Mouse (Mus musculus): ENCODE results near the gene Slc16a8. TPM values are rescaled to one million over a fixed set of nuclear protein-coding genes. Genes with fewer than 3 reads are reported as not detected.
"Not testable (repeated sequence)": the region's sequence is repeated elsewhere in the genome, so short reads cannot be mapped to it uniquely, and the experiment has no call there.

Gene Slc16a8
- polyA plus RNA-seq, 1 experiment from 2014 or later = 0.28 TPM

GRCm38 (mm10) chr15:79243234-79244042, 11.1 kb downstream of the Slc16a8 start:
- no peaks in the 10 kb centered on the region for H3K9me3 ChIP-seq (ENCODE audit: control insufficient read depth, low read length)
- H3K27me3 ChIP-seq (ENCODE audit: control insufficient read depth, insufficient read depth, low read length) = no peaks in the 10 kb centered on the region
- peaks cover 83% of the 10 kb centered on the region for H3K36me3 ChIP-seq (ENCODE audit: control insufficient read depth, insufficient read depth, low read length)
- no peak overlapping the region for H3K4me2 ChIP-seq (ENCODE audit: low read length)
- H3K9ac ChIP-seq (replicated peaks; ENCODE audit: low read length) = no peak overlapping the region; the same call in 1 of the 2 replicates
- ATAC-seq (ENCODE audit: low FRiP score, low TSS enrichment) = peak; percentile 92
- no peak overlapping the region for H3K27ac ChIP-seq (replicated peaks; ENCODE audit: low read depth, low read length)
- WGBS = 22% methylated on average over 10 of the region's 10 CpGs
- H3K4me3 ChIP-seq (replicated peaks; ENCODE audit: low read depth, low read length) = no peak overlapping the region
- H3K4me1 ChIP-seq (ENCODE audit: control insufficient read depth, insufficient read depth, low read length) = 0 out of 2 replicates have a peak, but pooled peaks cover 3% of the 10 kb centered on the region
- peak; percentile 96 for DNase-seq

- H3K36me3 ChIP-seq (ENCODE audit: control insufficient read depth, insufficient read depth, low read length) = peaks cover 83% of the 10 kb centered on the region
- no peaks in the 10 kb centered on the region for H3K27me3 ChIP-seq (ENCODE audit: control insufficient read depth, insufficient read depth, low read length)
- no peak overlapping the region for H3K27ac ChIP-seq (replicated peaks; ENCODE audit: low read depth, low read length)
- ATAC-seq (ENCODE audit: low FRiP score, low TSS enrichment) (peak; percentile 6; the same call in 1 of the 2 replicates), DNase-seq (no peak)
- no peak overlapping the region for H3K9ac ChIP-seq (replicated peaks; ENCODE audit: low read length)
- H3K4me3 ChIP-seq (replicated peaks; ENCODE audit: low read depth, low read length) = no peak overlapping the region
- 73% methylated on average over 13 of the region's 13 CpGs for WGBS
- H3K4me2 ChIP-seq (ENCODE audit: low read length) = no peak overlapping the region
- H3K4me1 ChIP-seq (ENCODE audit: control insufficient read depth, insufficient read depth, low read length) = 0 out of 2 replicates have a peak, but pooled peaks cover 3% of the 10 kb centered on the region
- no peaks in the 10 kb centered on the region for H3K9me3 ChIP-seq (ENCODE audit: control insufficient read depth, low read length)
These were observed 11.9 kb downstream of the Slc16a8 start for GRCm38 (mm10) chr15:79242574-79243233.

- H3K4me2 ChIP-seq (ENCODE audit: low read length) = no peak overlapping the region
- no peak overlapping the region for H3K4me3 ChIP-seq (replicated peaks; ENCODE audit: low read depth, low read length)
- no peaks in the 10 kb centered on the region for H3K9me3 ChIP-seq (ENCODE audit: control insufficient read depth, low read length)
- H3K36me3 ChIP-seq (ENCODE audit: control insufficient read depth, insufficient read depth, low read length) = peaks cover 77% of the 10 kb centered on the region
- no peaks in the 10 kb centered on the region for H3K4me1 ChIP-seq (ENCODE audit: control insufficient read depth, insufficient read depth, low read length)
- DNase-seq (no peak), ATAC-seq (ENCODE audit: low FRiP score, low TSS enrichment) (no peak)
- no peak overlapping the region for H3K27ac ChIP-seq (replicated peaks; ENCODE audit: low read depth, low read length)
- H3K9ac ChIP-seq (replicated peaks; ENCODE audit: low read length) = no peak overlapping the region
- H3K27me3 ChIP-seq (ENCODE audit: control insufficient read depth, insufficient read depth, low read length) = no peaks in the 10 kb centered on the region
- 73% methylated on average over 6 of the region's 6 CpGs for WGBS
These were observed 16.5 kb downstream of the Slc16a8 start for GRCm38 (mm10) chr15:79238036-79238435.

- 84% methylated on average over 9 of the region's 9 CpGs for WGBS
- Histone ChIP-seq H3K4me1 (ENCODE audit: control insufficient read depth, insufficient read depth, low read length) (no peaks in the 10 kb centered on the region), H3K4me2 (ENCODE audit: low read length) (no peak overlapping the region), H3K9me3 (ENCODE audit: control insufficient read depth, low read length) (no peaks in the 10 kb centered on the region), H3K27me3 (ENCODE audit: control insufficient read depth, insufficient read depth, low read length) (no peaks in the 10 kb centered on the region), H3K4me3 (replicated peaks; ENCODE audit: low read depth, low read length) (no peak overlapping the region), H3K36me3 (ENCODE audit: control insufficient read depth, insufficient read depth, low read length) (peaks cover 77% of the 10 kb centered on the region), H3K9ac (replicated peaks; ENCODE audit: low read length) (no peak overlapping the region), H3K27ac (replicated peaks; ENCODE audit: low read depth, low read length) (no peak overlapping the region)
- DNase-seq (no peak), ATAC-seq (ENCODE audit: low FRiP score, low TSS enrichment) (no peak)
These were observed 19.3 kb downstream of the Slc16a8 start for GRCm38 (mm10) chr15:79235268-79235667.

- H3K36me3 ChIP-seq (ENCODE audit: control insufficient read depth, insufficient read depth, low read length) = peaks cover 23% of the 10 kb centered on the region
- WGBS = 1% methylated on average over 51 of the region's 51 CpGs
- H3K9ac ChIP-seq (replicated peaks; ENCODE audit: low read length) = peak within 1 kb of the TSS; percentile 93
- H3K4me2 ChIP-seq (ENCODE audit: low read length) = peak within 1 kb of the TSS; percentile 97
- ATAC-seq (ENCODE audit: low FRiP score, low TSS enrichment) = peak; percentile 91
- H3K4me1 ChIP-seq (ENCODE audit: control insufficient read depth, insufficient read depth, low read length) = peaks cover 18% of the 10 kb centered on the region
- no peaks in the 10 kb centered on the region for H3K9me3 ChIP-seq (ENCODE audit: control insufficient read depth, low read length)
- DNase-seq = peak; percentile 95
- H3K4me3 ChIP-seq (replicated peaks; ENCODE audit: low read depth, low read length) = peak within 1 kb of the TSS; percentile 85
- H3K27ac ChIP-seq (replicated peaks; ENCODE audit: low read depth, low read length) = peak within 1 kb of the TSS; percentile 98
- H3K27me3 ChIP-seq (ENCODE audit: control insufficient read depth, insufficient read depth, low read length) = no peaks in the 10 kb centered on the region
These were observed 25.3 kb downstream of the Slc16a8 start, which contains the start of the genes Pick1 and Gm49486 for GRCm38 (mm10) chr15:79229058-79229821. Pick1 (plus strand) TSS chr15:79229173. Gm49486 (plus strand) TSS chr15:79229391.

GRCm38 (mm10) chr15:79225780-79226179, 28.8 kb downstream of the Slc16a8 start:
- not testable (repeated sequence) for H3K27ac ChIP-seq (replicated peaks; ENCODE audit: low read depth, low read length); H3K9me3 ChIP-seq (ENCODE audit: control insufficient read depth, low read length); H3K27me3 ChIP-seq (ENCODE audit: control insufficient read depth, insufficient read depth, low read length); H3K9ac ChIP-seq (replicated peaks; ENCODE audit: low read length); ATAC-seq (ENCODE audit: low FRiP score, low TSS enrichment); H3K36me3 ChIP-seq (ENCODE audit: control insufficient read depth, insufficient read depth, low read length); H3K4me3 ChIP-seq (replicated peaks; ENCODE audit: low read depth, low read length); DNase-seq; H3K4me2 ChIP-seq (ENCODE audit: low read length)
- peaks cover 18% of the 10 kb centered on the region for H3K4me1 ChIP-seq (ENCODE audit: control insufficient read depth, insufficient read depth, low read length)
- 79% methylated on average over 2 of the region's 2 CpGs for WGBS

- H3K4me2 ChIP-seq (ENCODE audit: low read length) = no peak overlapping the region
- H3K9me3 ChIP-seq (ENCODE audit: control insufficient read depth, low read length) = no peaks in the 10 kb centered on the region
- H3K36me3 ChIP-seq (ENCODE audit: control insufficient read depth, insufficient read depth, low read length) = no peaks in the 10 kb centered on the region
- WGBS = 5% methylated on average over 5 of the region's 5 CpGs
- peak; percentile 67 for ATAC-seq (ENCODE audit: low FRiP score, low TSS enrichment)
- H3K4me1 ChIP-seq (ENCODE audit: control insufficient read depth, insufficient read depth, low read length) = peaks cover 12% of the 10 kb centered on the region
- no peak overlapping the region for H3K9ac ChIP-seq (replicated peaks; ENCODE audit: low read length)
- no peak overlapping the region for H3K4me3 ChIP-seq (replicated peaks; ENCODE audit: low read depth, low read length)
- H3K27me3 ChIP-seq (ENCODE audit: control insufficient read depth, insufficient read depth, low read length) = no peaks in the 10 kb centered on the region
- no peak overlapping the region for H3K27ac ChIP-seq (replicated peaks; ENCODE audit: low read depth, low read length)
- peak; percentile 91 for DNase-seq
These were observed 29.9 kb downstream of the Slc16a8 start for GRCm38 (mm10) chr15:79224685-79225084.

- H3K27me3 ChIP-seq (ENCODE audit: control insufficient read depth, insufficient read depth, low read length) = no peaks in the 10 kb centered on the region
- ATAC-seq (ENCODE audit: low FRiP score, low TSS enrichment) (no peak), DNase-seq (no peak)
- H3K9ac ChIP-seq (replicated peaks; ENCODE audit: low read length) = no peak overlapping the region
- H3K9me3 ChIP-seq (ENCODE audit: control insufficient read depth, low read length) = no peaks in the 10 kb centered on the region
- no peaks in the 10 kb centered on the region for H3K36me3 ChIP-seq (ENCODE audit: control insufficient read depth, insufficient read depth, low read length)
- H3K4me1 ChIP-seq (ENCODE audit: control insufficient read depth, insufficient read depth, low read length) = peaks cover 9% of the 10 kb centered on the region; the same call in 1 of the 2 replicates
- H3K4me2 ChIP-seq (ENCODE audit: low read length) = no peak overlapping the region
- H3K27ac ChIP-seq (replicated peaks; ENCODE audit: low read depth, low read length) = no peak overlapping the region
- no peak overlapping the region for H3K4me3 ChIP-seq (replicated peaks; ENCODE audit: low read depth, low read length)
- WGBS = 3% methylated on average over 5 of the region's 5 CpGs
These were observed 30.9 kb downstream of the Slc16a8 start for GRCm38 (mm10) chr15:79223641-79224040.
